Mouse (Mus musculus) ZHBTc4 (cell line): Measurements from ENCODE around the gene Cep135.

Experiments used
- DNase-seq: peaks from one replicate; pipeline ENCODE4 v3.0.0-alpha.2; 2011; ENCODE audit warnings: low read depth, low spot score

The Cep135 gene

GRCm38 (mm10) chr5:76645091-76645868 is 56.8 kb downstream of the Cep135 start:
- no peak for DNase-seq

DNA sequence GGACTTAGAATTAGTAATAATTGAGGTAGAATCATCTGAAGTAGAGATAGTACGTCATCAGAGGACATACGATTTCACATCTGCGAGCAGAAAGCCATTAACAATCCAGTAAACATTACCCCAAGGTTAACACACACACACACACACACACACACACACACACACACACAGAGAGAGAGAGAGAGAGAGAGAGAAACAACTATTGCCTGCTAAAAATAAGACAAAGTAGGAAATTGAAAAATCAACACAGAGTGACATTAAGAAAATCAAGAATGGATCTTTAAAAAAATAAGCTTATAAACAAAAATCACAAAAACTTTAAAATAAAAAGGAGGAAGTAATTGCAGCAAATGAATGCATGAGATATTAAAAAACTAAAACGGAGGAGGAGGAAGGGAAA is 61.4 kb downstream of the Cep135 start:
- no peak for DNase-seq

GRCm38 (mm10) chr5:76651151-76651725 is 62.7 kb downstream of the Cep135 start:
- no peak for DNase-seq

DNA sequence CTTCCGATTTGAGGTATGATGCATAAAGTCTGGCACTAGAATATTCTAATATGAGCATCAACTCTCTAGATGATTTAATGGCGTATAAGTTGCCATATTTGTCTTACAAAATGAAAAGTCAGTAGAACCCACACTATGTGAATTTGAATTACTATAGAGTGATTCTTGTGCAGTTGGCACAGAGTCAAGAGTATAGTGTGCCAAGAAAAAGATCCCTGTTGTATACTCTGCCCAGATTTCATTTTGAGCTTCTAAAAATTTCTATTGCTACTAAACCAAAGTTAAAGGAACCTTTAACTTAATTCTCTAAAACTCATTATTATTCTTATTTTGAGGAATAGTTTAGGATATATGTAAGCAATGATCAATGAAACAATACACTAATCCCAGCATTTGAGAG is 67.7 kb downstream of the Cep135 start, which contains the start of gene C530008M17Rik:
TSS of gene C530008M17Rik (plus strand) at position 301 of the 400 bp plus-strand sequence.
- no peak for DNase-seq

DNA sequence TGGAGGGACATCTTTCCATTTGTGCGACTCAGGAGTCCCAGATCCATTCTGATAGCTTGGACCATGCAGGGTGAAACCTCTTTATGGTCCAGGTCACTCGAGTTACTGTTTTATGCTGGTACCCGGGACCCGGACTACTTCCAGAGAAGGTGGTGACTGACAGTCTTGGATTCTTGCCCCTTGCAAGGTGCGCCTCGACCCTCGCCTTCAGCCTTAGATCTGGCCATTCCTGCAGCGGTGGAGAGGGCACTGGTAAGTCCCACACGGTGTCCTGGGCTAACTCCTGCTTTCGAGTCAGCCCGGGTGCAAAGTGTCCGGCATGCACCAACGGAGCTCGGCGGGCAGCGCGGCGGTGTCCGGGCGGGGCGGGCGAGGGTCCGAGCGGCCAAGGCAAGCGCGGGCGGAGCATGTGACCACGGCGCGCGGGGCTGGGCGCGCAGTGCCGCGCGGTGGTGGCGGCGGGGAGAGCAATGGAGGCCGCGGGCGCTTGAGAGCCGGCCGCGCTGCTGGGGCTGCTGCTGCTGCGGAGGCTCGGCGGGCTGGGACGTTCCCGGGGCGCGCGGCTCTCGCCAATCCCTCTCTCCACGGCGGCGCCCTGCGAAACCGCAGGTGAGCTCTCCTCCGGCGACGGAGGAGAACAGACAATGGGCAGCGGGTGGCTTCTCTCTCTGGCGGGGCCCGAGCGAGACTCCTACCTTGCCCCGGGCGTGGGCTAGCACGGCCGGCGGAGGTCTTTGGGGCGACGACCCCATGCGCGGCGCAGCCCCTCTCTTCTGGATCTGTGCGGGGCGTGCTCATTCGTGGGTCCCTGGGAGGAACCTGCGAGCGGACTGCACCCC is 69.0 kb downstream of the Cep135 start:
- peak; percentile 73 for DNase-seq

DNA sequence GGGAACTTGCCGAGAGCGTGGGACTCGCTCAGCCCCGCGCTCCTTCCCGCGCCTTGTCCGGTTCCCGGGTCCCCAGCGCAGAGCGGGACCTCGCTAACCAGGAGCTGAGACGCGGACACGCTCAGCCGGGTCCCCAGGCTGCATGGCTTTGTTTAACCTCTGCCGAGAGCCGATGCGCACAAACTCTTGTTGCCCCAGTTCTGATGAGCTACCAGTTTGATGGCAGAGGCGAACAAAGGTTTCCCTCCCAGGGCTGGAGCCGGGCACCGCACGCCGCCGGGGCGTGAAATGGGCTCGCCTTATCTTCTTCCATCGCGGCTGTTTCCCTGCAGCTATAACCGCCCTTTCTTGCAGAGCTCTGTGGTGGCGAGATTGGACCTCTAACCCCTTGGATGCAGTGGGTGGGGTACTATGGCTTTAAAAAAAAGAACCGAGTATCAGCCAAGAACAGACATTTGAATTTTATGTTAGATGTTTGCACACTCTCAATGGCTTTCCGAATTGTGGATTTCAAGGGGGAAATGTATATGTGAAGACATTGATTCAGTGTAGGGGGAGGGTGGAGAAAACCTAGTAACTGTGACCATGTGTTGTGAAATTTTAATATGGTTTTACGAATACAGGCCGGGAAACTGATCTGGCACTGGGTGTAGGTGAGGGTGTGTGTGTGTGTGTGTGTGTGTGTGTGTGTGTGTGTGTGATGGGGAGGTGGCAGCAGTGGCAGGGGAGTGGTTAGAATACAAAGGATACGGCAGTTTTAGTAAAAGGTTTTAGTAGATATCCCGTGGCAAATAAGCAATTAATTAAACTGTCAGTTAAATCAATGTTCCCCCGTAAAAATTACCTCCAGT is 69.8 kb downstream of the Cep135 start:
- peak; percentile 69 for DNase-seq

DNA sequence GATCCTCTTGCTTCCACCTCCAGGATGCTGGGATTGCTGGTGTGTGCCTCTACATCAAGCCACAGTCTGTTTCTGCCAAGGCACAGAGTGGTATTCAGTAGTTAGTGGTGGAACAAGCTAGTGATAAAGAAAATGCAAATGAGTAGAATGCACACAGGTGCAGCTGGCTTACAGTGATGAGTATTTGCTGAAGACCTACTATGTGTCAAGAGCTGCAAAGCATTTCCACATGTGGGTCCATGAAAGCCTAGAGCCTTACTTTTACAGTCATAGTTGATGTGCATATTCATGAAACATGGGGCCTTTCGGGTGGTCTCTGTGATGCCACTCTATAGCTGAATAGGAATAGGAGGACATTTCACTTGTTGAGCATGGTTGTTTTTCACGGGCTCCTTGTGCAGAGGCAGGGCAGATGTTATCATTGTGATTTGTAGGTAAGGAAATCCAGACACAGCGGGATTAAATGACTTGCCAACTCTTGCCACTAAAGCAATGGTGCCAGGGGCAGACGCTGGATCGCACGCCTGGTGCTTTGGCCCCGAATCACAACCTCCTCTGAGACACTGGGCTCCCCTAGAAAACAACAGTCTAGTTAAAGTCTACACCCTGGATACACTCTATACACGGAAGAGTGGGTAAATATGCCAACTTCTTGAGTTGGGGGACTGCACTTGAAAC is 71.6 kb downstream of the Cep135 start:
- DNase-seq: no peak

- no peak for DNase-seq
These were observed 72.8 kb downstream of the Cep135 start for GRCm38 (mm10) chr5:76661310-76661709.

DNA sequence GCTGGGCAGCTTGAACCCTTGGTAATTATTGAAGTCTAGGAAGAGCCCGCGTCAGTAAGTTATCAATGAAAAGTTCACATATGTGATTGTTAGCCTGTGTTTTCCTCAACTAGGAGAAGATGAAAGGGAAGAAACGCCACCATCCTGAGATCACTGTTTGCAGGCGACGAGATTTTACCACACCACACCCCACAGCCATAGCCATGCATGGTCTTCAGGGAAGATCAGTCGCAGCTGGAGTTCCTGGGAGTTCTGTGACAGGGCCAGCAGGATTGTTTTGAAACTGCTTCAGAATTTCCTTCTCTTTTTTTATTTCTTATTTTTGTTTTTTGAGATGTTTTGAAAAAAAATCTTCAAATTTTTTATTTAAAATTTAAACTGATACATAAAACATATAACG is 76.4 kb downstream of the Cep135 start:
- no peak for DNase-seq

GRCm38 (mm10) chr5:76665421-76665820 is 76.9 kb downstream of the Cep135 start:
- DNase-seq: peak; percentile 19

DNA sequence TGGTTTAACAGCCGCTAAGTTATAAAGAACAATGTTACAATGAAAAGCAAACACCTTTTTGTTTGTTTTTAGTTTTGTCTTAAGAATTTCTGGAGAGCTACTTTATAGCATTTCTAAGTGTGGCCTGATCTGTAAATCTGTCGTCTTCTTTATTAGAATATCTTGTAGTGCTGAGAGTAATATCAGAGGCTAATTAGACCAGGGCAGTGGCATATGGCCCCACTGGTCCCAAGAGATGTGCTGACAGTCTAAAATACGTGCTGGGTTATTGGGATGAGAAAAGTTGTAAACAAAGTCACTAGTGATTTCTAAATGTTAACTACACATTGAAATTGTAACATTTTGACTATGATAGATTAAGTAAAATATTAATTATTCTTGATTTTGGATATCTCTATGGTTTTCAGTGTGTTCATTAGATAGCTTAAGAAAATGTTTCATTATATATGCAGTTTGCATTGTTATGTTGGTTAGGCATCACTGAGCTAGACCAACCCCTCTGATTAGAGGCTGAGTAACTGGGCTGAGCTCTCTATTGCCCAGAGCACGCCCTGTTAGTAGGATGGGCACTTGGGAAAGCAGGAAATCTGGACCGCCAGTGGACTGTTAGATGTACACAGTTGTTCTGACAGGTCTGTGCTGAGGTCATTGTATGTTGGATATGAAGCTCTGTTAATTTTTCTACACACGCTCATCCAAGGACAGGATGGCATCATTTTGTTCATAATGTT is 77.7 kb downstream of the Cep135 start:
- no peak for DNase-seq

- DNase-seq: no peak
These were observed 79.6 kb downstream of the Cep135 start for GRCm38 (mm10) chr5:76668118-76668517.

- no peak for DNase-seq
These were observed 80.0 kb downstream of the Cep135 start for GRCm38 (mm10) chr5:76668547-76668946.

- DNase-seq: no peak
These were observed 81.7 kb downstream of the Cep135 start for GRCm38 (mm10) chr5:76670183-76670582.

DNA sequence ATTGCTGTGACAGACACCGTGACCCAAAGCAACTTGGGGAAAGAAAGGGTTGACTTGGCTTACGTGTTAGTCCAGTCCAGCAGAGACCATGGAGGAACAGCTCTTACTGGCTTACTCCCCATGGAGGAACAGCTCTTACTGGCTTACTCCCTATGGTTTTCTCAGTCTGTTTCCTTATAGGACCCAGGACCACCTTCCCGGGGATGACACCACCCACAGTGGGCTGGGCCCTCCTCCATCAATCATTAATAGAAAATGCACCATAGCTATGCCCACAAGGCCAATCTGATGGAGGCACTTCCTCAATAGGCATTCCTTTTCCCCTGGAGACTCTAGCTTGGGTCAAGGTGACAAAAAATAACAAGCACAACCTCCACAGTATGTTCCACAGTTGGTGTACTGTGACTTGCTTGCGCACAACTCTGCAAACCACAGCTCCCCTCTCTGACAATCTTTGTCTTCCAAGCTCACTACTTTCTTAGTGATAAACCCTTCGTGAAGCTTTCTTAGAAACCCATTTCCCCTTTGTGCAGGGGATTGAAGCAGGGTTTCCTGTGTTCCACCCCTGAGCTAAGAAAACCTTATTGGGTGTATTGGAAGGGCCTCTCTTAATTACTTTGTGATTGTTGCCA is 85.6 kb downstream of the Cep135 start:
- no peak for DNase-seq

- DNase-seq: no peak
These were observed 86.9 kb downstream of the Cep135 start for GRCm38 (mm10) chr5:76675369-76675768.

- no peak for DNase-seq
These were observed 92.5 kb downstream of the Cep135 start for GRCm38 (mm10) chr5:76680959-76681358.

- DNase-seq: no peak
These were observed 93.6 kb downstream of the Cep135 start for GRCm38 (mm10) chr5:76681895-76682656.

- DNase-seq: no peak
These were observed 95.0 kb downstream of the Cep135 start for GRCm38 (mm10) chr5:76683455-76683854.
